Mouse (Mus musculus) megakaryocyte-erythroid progenitor cell, adult 5-6 weeks (primary cell): ENCODE measurements at regions not wholly inside any gene's neighbourhood (a gene's known extent, or its start where the extent isn't known, plus 50 kb on each side); places are given as distances from the start of the nearest gene placed in this dataset.

ENCODE experiments used
- ATAC-seq: replicated peaks from 2 replicates; pipeline ENCODE4 v1.8.0; 2016; ENCODE audit warnings: mild to moderate bottlenecking, inconsistent platforms; ENCODE audit not compliant: severe bottlenecking, poor library complexity, low FRiP score, low TSS enrichment

DNA sequence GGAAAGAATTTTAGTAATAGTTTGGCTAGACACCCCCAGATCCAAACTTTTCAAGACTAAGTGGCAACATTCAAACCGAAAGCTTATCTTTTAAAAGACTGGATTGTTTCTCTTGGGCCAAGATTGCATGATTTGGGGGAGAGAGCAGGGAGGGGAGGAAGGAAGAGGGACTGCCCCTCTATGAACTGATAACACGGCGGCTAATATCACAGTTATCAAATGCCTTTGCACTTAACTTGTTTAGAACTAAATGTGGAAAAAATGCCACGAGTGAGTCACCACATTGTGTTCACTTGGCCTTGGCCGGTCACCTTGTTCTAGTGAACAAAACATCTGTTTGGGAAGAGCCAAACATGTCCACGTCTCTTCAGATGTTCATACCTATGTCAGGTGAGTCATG lies 92.3 kb downstream of the Tes start:
- ATAC-seq = no peak

DNA sequence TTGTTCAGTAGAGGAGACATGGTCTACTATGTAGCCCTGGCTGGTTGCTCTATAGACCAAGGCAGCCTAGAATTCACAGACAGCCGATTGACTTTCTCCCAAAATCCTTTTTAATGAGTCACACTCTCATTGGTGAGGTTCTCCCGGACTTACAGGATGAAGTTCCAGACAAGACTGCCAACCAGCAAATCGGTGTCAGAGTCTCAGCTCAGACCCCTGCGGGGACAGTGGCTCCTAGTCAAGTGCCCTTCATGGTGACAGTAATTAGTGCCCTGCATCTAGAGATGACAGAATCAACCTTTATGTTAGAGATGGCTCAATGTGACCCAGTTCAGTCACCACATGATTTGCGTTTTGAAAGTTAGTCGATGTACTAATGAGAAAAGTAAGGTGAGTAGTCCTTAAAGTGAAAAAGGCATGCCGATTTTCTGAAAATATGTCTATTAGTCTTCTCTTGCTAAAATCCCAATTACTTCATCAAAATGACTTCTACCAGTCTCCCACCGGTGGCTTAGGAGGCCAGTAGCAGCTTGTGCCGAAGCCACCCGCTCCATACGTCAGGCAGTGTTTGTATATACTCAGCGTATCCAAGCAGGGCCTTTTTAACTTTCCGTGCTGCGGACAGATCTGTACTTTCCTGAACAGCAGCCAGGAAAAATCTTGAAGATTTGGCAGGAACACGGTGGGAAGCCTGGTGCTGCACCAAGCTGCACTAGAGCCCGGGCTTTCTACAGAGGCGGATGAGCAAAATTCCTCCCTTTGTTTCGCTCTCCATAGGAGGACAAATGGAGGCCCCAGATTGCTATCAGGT lies 105.2 kb downstream of the Tes start:
- ATAC-seq = no peak; the same call in none of the 2 replicates

- peak; percentile 85 for ATAC-seq
Observed at GRCm38 (mm10) chr6:17170782-17171272, 105.9 kb downstream of the Tes start.

GRCm38 (mm10) chr6:17171273-17172011 lies 106.5 kb downstream of the Tes start:
- 0 out of 2 replicates have a peak, but pooled peaks have one; percentile 21 for ATAC-seq

DNA sequence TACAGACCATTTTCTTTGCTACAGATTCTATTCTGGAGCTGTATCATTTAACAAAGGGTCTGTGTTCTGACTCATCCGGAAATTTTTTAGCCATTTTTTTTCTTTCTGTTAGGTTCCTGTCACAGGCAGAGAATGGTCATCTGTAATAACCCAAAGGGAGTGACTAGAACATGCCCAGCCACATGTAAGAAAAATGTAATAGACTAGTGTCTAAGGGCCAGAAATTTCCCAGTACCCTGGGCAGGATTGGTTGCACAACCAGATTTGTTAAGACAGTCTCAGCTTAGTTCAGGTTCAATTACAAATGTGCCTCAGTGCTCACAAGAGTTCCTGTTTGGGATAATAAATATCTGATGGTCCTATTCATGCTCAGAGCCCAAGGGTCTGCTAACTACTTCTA lies 107.1 kb downstream of the Tes start:
- ATAC-seq = no peak

DNA sequence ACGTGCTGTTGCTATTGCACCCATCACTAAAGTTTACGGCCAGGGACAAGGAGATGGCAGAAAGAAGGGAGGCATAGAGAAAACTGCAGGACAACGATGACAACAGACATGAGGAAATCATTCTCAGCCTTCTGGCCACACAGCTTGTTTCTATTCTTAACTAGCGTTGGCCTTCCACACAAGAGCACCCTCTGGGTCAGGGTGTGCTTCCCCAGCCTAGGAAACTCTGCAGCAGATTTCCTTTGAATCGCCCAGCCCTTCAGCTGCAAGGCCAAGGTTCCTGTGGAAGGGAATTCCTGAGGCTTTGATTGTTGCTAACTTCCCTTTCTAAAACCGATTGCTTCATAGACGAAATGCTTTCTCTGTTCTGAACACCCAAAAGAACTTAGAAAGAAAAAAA lies 103.8 kb upstream of the Cav2 start:
- no peak for ATAC-seq

GRCm38 (mm10) chr6:17179476-17179875 lies 101.5 kb upstream of the Cav2 start:
- ATAC-seq = no peak

DNA sequence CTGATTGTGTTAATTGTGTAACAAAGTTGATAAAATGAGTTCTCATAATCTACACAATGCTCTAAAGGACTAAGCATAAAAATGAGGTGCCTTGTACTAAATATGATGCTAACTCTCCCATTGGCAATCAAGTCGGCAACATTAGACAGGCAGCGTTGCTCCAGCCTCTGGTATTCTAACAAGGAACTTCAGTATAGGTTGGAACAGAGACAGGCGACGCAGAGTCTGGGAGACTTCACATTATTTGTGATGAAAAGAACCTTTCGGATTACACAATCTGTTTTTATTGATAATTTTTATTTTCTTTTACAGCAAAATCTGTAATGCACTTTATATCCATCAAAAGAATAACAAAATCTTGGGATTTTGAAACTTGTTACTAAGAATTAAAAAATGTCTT lies 94.4 kb upstream of the Cav2 start:
- no peak for ATAC-seq

DNA sequence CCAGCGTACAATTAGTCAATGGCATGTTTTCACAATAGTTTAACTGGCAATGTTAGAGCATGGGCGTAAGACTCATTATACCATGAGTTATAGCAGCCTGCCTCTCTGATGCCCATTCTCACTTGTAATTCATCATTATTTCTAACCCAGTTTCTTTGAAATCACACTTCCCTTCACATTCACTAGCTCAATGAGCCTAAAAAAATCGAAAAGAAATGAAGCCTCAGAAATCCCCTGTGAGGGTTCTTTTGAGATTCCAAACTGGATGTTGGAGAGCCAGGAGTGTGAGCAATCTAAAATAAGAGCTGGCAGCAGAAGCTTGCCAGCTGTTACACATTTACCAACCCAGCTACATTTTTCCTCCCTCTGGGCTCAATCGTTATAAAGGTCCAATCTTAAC lies 93.9 kb upstream of the Cav2 start:
- ATAC-seq = no peak

GRCm38 (mm10) chr6:17195538-17195937 lies 85.4 kb upstream of the Cav2 start:
- no peak for ATAC-seq

DNA sequence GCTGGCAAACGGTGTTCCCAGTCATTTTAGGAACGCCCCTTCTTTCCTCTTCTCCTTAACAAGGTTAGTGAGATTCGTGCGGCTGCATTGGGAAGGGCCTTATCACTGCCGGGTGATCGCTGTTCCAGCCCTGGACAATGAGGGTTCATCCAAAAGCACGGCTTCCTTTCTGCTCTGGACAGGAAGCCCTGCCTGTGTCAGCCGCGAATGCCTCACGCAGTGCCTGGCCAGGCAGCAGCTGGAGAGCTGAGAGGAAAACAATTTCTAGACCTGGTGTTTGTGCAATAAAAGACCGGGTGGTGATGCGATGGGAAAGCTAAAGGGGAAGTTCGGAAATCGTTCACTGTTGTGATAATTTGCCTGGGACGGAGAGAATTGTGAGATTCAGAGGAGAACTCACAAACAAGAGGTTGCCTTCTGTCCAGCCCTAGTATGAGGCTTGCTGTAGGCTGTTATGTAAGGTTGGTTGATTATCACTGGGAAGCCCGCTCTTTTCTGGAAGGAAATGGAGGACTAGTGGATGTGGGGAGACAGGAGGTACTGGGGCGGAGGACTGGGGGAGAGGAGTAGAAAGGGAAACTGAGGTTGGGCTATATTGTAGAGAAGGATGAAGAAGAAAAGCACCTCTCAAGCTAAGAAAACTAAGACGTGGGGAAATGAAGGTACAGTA lies 83.1 kb upstream of the Cav2 start:
- ATAC-seq = no peak

- ATAC-seq = no peak
Observed at GRCm38 (mm10) chr6:17198876-17199275, 82.1 kb upstream of the Cav2 start.

GRCm38 (mm10) chr6:17201916-17202636 lies 78.9 kb upstream of the Cav2 start:
- ATAC-seq = no peak

DNA sequence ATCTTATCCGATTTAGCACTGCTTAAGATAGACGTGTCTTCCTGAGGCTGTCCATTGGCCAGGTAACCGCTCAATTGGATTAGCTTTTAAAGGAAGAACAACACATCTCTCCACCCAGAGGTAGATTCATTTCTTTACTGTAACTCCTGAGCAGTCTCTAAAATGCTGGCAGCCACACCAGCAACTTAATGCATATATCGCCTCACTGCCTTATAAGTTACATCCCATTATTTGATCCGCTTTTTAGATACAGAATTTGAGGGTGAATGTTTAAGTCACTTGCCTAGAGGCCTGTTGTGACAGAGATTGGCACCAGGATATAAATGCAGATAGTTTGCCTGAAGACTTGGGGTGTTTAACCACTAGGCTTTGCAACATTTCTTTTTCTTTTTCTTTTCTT lies 77.7 kb upstream of the Cav2 start:
- no peak for ATAC-seq

- no peak for ATAC-seq
Observed at GRCm38 (mm10) chr6:17203900-17204686, 76.9 kb upstream of the Cav2 start.

- ATAC-seq = no peak
Observed at GRCm38 (mm10) chr6:17206932-17207331, 74.1 kb upstream of the Cav2 start.

- no peak for ATAC-seq
Observed at GRCm38 (mm10) chr6:17209792-17210191, 71.2 kb upstream of the Cav2 start.

- ATAC-seq = no peak
Observed at GRCm38 (mm10) chr6:17211346-17211745, 69.6 kb upstream of the Cav2 start.

- ATAC-seq = no peak
Observed at GRCm38 (mm10) chr6:17214774-17215173, 66.2 kb upstream of the Cav2 start.
